ENCODE assay signal across 8 mouse cellular contexts in genomic region chr9:77754728-77755402, GRCm38 (mm10). TPM values are rescaled to one million over a fixed set of nuclear protein-coding genes. Genes with fewer than 3 reads are reported as not detected.
DNase-seq lines count a peak whose midpoint lies in the region; ATAC-seq and TF ChIP-seq lines count a peak whose summit lies in the region.

No protein-coding gene starts in this region.

- DNase-seq in ovary, postnatal 10 days (ENCODE audit: low spot score) = peak; percentile 44
- DNase-seq in ovary, postnatal 36 days (ENCODE audit: low spot score) = no peak
- peak; percentile 80 to 82 for DNase-seq in heart, postnatal 10 days
- peak in 1 of 2 experiments; percentile 54 for DNase-seq in left cerebral cortex, adult 2 months (ENCODE audit: extremely low spot score in 1 of 2, low spot score in 2 of 2)
- peak; percentile 57 for DNase-seq in skeletal muscle tissue, adult 2 months (ENCODE audit: low read depth, low spot score)

- H3K4me3 ChIP-seq in brown adipose tissue, adult 24 weeks (ENCODE audit: insufficient read depth, low read depth, low read length) = peak overlapping the region; percentile 75
- peak overlapping the region; percentile 87 for H3K4me3 ChIP-seq in left cerebral cortex, adult 2 months

- intact Hi-C loops in heart, postnatal 10 days (cut with DNase I) = loop anchor here (1.0 to 5.0 kb wide), 4 partner anchors 68 to 210 kb away; partner anchors contain the start of gene Lrrc1
- intact Hi-C loops in left cerebral cortex, adult 2 months (cut with DNase I) = loop anchor here (5.0 to 10.0 kb wide), 4 partner anchors 160 to 300 kb away; partner anchors contain the start of gene Elovl5

- TF ChIP-seq CTCF in left cerebral cortex, adult 2 months (IDR thresholded peaks at IDR 0.05) = peak; percentile 28

- H3K4me1 ChIP-seq in brown adipose tissue, adult 24 weeks (ENCODE audit: control insufficient read depth, insufficient read depth, insufficient read length, low read length) = no peaks in the 10 kb centered on the region

- ATAC-seq in erythroid progenitor cell, adult 5-6 weeks (replicated peaks; ENCODE audit: low FRiP score, poor library complexity, severe bottlenecking) = 0 out of 2 replicates have a peak, but pooled peaks have one; percentile 22
- ATAC-seq in megakaryocyte, adult 5-6 weeks (ENCODE audit: poor library complexity, severe bottlenecking) = peak; percentile 43

- peak overlapping the region; percentile 4 for H3K27ac ChIP-seq in brown adipose tissue, adult 24 weeks (replicated peaks; ENCODE audit: low read depth, low read length)
- H3K27ac ChIP-seq in left cerebral cortex, adult 2 months = peak overlapping the region; percentile 68

RNA-seq across cellular contexts. Expression of gene Gclc, which starts 0.5 kb away (rescaled TPM):
- polyA plus RNA-seq in brown adipose tissue, adult 24 weeks (2012; ENCODE audit: insufficient read depth, insufficient read length, missing spikeins) = 11.1 and 11.6 TPM in 2 replicates
- 250 and 264 TPM in 2 replicates for total RNA-seq in erythroid progenitor cell, adult 5-6 weeks (2015; ENCODE audit: low replicate concordance)
- 227 and 234 TPM in 2 replicates for total RNA-seq in erythroid progenitor cell, adult 5-6 weeks (2017; ENCODE audit: low replicate concordance)
- 10 to 100 TPM; 12.9 to 13.5 TPM for total RNA-seq in heart, postnatal 10 days (2021)
- 10 to 100 TPM; 44.0 to 45.6 TPM for total RNA-seq in left cerebral cortex, adult 2 months (2021)
- 21.9 and 25.7 TPM in 2 replicates for total RNA-seq in megakaryocyte, adult 5-6 weeks (2015)
- 24.7 and 28.5 TPM in 2 replicates for total RNA-seq in megakaryocyte, adult 5-6 weeks (2017)

Comparison
In these comparisons a context has a peak if more than half of its experiments do, and no peak if none do; other contexts are left out.
1. RNA of gene Gclc, which starts 0.5 kb away (total RNA-seq): 227 to 264 TPM in erythroid progenitor cell, adult 5-6 weeks; 44.0 to 45.6 TPM in left cerebral cortex, adult 2 months, 21.9 to 28.5 TPM in megakaryocyte, adult 5-6 weeks and 12.9 to 13.5 TPM in heart, postnatal 10 days; every median in the first group is over 4 times any median in the second.